Mouse (Mus musculus): Measurements from ENCODE around the gene Rnf207. TPM values are rescaled to one million over a fixed set of nuclear protein-coding genes. Genes with fewer than 3 reads are reported as not detected.

The Rnf207 gene
- polyA plus RNA-seq, 1 experiment from 2014 or later = 2.4 TPM

Other genes with a start within 250 kb of the Rnf207 start
- gene Plekhg5, start 246.5 kb downstream of the Rnf207 start, polyA plus RNA-seq (2014; fragmentation: Nextera tagmentation; extraction: Ambion mirVana) = 5.0 and 7.1 TPM in 2 replicates
- 0.62 and 1.3 TPM in 2 replicates for gene Tnfrsf25, start 203.1 kb downstream of the Rnf207 start, polyA plus RNA-seq (2014; fragmentation: Nextera tagmentation; extraction: Ambion mirVana)
- gene Espn, start 166.6 kb downstream of the Rnf207 start, polyA plus RNA-seq (2014; fragmentation: Nextera tagmentation; extraction: Ambion mirVana) = 0.19 TPM in 1 of 2 replicates, not detected in the other
- not detected in 2 replicates for gene Hes2, start 160.1 kb downstream of the Rnf207 start, polyA plus RNA-seq (2014; fragmentation: Nextera tagmentation; extraction: Ambion mirVana)
- gene Acot7, start 140.9 kb downstream of the Rnf207 start, polyA plus RNA-seq (2014; fragmentation: Nextera tagmentation; extraction: Ambion mirVana) = 168 and 208 TPM in 2 replicates
- gene Gpr153, start 44.8 kb downstream of the Rnf207 start, polyA plus RNA-seq (2014; fragmentation: Nextera tagmentation; extraction: Ambion mirVana) = 6.7 and 8.4 TPM in 2 replicates
- gene Hes3, start 27.3 kb downstream of the Rnf207 start, polyA plus RNA-seq (2014; fragmentation: Nextera tagmentation; extraction: Ambion mirVana) = not detected in 2 replicates
- gene Icmt, start 21.8 kb downstream of the Rnf207 start, polyA plus RNA-seq (2014; fragmentation: Nextera tagmentation; extraction: Ambion mirVana) = 13.2 and 18.2 TPM in 2 replicates
- gene Rpl22, start 6.7 kb upstream of the Rnf207 start, polyA plus RNA-seq (2014; fragmentation: Nextera tagmentation; extraction: Ambion mirVana) = 196 and 235 TPM in 2 replicates
- gene Chd5, start 19.7 kb upstream of the Rnf207 start, polyA plus RNA-seq (2014; fragmentation: Nextera tagmentation; extraction: Ambion mirVana) = 15.6 and 18.6 TPM in 2 replicates
- gene Nphp4, start 157.7 kb upstream of the Rnf207 start, polyA plus RNA-seq (2014; fragmentation: Nextera tagmentation; extraction: Ambion mirVana) = 3.6 and 4.4 TPM in 2 replicates
- 11.2 and 13.4 TPM in 2 replicates for gene Kcnab2, start 158.9 kb upstream of the Rnf207 start, polyA plus RNA-seq (2014; fragmentation: Nextera tagmentation; extraction: Ambion mirVana)

All from forebrain, embryonic 14.5 days (tissue).